20 mouse cellular contexts compared by ENCODE assay signal in the genomic region with DNA sequence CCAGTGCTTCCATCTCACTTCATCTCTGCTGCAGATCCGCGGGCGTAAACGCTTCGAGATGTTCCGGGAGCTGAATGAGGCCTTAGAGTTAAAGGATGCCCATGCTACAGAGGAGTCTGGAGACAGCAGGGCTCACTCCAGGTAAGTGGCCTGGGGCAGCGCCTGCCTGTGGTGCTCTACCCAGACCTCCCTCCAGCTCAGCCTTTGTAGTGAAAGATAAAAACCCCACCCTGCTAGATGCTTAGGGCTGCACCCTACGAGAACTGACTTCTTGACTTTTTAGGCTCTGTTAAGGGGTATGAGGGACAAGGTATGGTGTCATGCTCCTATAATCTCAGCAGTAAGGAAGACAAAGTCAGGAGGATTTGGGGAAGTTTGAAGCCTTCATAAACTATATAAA. TPM values are rescaled to one million over a fixed set of nuclear protein-coding genes. Genes with fewer than 3 reads are reported as not detected.
"Had no signal": no experiment of that assay in that cellular context is flagged by ENCODE, and none has a peak within 500 bp of the region (broad histone marks: within the 10 kb centered on the region; RNA-seq: fewer than 3 reads in every experiment).

No protein-coding gene starts in this region.

- H3K4me3 ChIP-seq: limb, embryonic 12.5 days; lung, embryonic 15.5 days; megakaryocyte, embryonic 14.5 days; neural tube, embryonic 13.5 days; stomach, embryonic 15.5 days had no signal

- ATAC-seq: midbrain, embryonic 16.5 days had no signal

- H3K9ac ChIP-seq: limb, embryonic 12.5 days; lung, embryonic 15.5 days; neural tube, embryonic 13.5 days; stomach, embryonic 15.5 days had no signal

- DNase-seq: kidney, adult 11 months; kidney, adult 9 months; kidney, postnatal 4 days; lung, postnatal 14 days; right cerebral cortex, postnatal 14 days; thymus, postnatal 36 days had no signal

- H3K9me3 ChIP-seq: limb, embryonic 12.5 days; lung, embryonic 15.5 days; megakaryocyte, embryonic 14.5 days; neural tube, embryonic 13.5 days; stomach, embryonic 15.5 days had no signal

- H3K27ac ChIP-seq: kidney, postnatal 0 days; limb, embryonic 12.5 days; lung, embryonic 15.5 days; macrophage; neural tube, embryonic 13.5 days; stomach, embryonic 15.5 days had no signal

- H3K4me2 ChIP-seq: limb, embryonic 12.5 days; lung, embryonic 15.5 days; midbrain, embryonic 11.5 days; neural tube, embryonic 13.5 days; stomach, embryonic 15.5 days had no signal

- H3K27me3 ChIP-seq: limb, embryonic 12.5 days; lung, embryonic 15.5 days; megakaryocyte, embryonic 14.5 days; neural tube, embryonic 13.5 days; stomach, embryonic 15.5 days had no signal

- H3K4me1 ChIP-seq: limb, embryonic 12.5 days; lung, embryonic 15.5 days; neural tube, embryonic 13.5 days; stomach, embryonic 15.5 days had no signal

RNA-seq across cellular contexts. Expression of gene Atp1b2, which starts 15.1 kb away (rescaled TPM):
- polyA plus RNA-seq: macrophage had no signal

RNA-seq across cellular contexts. Expression of gene Shbg, which starts 27.1 kb away (rescaled TPM):
- total RNA-seq: layer of hippocampus, postnatal 25 days; left cerebral cortex, postnatal 36 days; liver, adult 2 months had no signal
- polyA plus RNA-seq: intestine, embryonic 14.5 days; limb, embryonic 12.5 days; lung, embryonic 15.5 days; macrophage; midbrain, embryonic 11.5 days; midbrain, embryonic 16.5 days; neural tube, embryonic 13.5 days; spleen, adult 2 months had no signal

RNA-seq across cellular contexts. Expression of gene Efnb3, which starts 30.6 kb away (rescaled TPM):
- total RNA-seq: liver, adult 2 months had no signal
